10 mouse cellular contexts compared by ENCODE assay signal in the genomic region with DNA sequence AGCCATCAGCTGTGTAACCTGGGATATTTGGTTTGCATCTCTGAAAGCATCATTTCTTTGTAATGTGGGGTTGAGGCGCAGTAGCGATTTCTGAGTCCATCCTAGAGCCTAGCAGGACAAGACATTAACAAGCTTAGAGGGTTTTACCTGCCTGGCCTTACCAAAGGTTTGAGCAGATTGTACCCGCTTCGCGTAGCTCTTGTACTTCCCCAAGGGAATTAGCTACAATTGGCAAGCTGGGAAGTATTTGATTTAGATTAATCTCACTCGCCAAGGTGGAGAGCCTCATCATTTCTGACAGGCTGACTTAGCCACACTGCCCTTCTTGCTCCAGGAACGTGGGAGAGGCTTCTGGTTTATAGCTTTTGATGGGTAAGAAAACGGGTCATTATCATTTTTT.
"Had no signal": no experiment of that assay in that cellular context is flagged by ENCODE, and none has a peak within 500 bp of the region (broad histone marks: within the 10 kb centered on the region; RNA-seq: fewer than 3 reads in every experiment).

No protein-coding gene starts in this region.

- H3K27ac ChIP-seq: limb, embryonic 10.5 days; midbrain, embryonic 12.5 days; stomach, postnatal 0 days had no signal

- H3K4me3 ChIP-seq: limb, embryonic 10.5 days; midbrain, embryonic 12.5 days had no signal

- H3K9me3 ChIP-seq: limb, embryonic 10.5 days; midbrain, embryonic 12.5 days had no signal

- DNase-seq: kidney, adult 18-20 months; kidney, postnatal 10 days; lung, postnatal 10 days; lung, postnatal 4 days; thymus, postnatal 4 days had no signal

- H3K4me2 ChIP-seq: liver, embryonic 11.5 days; lung, embryonic 14.5 days; midbrain, embryonic 12.5 days had no signal

- H3K36me3 ChIP-seq: limb, embryonic 10.5 days; midbrain, embryonic 12.5 days had no signal

- H3K9ac ChIP-seq: lung, embryonic 14.5 days; midbrain, embryonic 12.5 days had no signal
